Mouse (Mus musculus) lung, postnatal 0 days (tissue): Measurements from ENCODE around the gene Dazap1. TPM values are rescaled to one million over a fixed set of nuclear protein-coding genes. Genes with fewer than 3 reads are reported as not detected.
"Not testable (repeated sequence)": the region's sequence is repeated elsewhere in the genome, so short reads cannot be mapped to it uniquely, and the experiment has no call there.

ENCODE experiments used
- ATAC-seq: fragments of 200-750 bp; cut with Nextera tagmentation; 2 replicates; pipeline ENCODE4 v1.8.0; 2017; ENCODE audit warnings: moderate library complexity
- DNase-seq: peaks from one replicate; pipeline ENCODE4 v3.0.0-alpha.2; 2016; ENCODE audit warnings: low spot score
- H3K27ac ChIP-seq: fragments of 300-500 bp; sonication (generic); 2 replicates; pipeline ENCODE4 v1.5.1; 2014; ENCODE audit warnings: antibody characterized with exemption, mild to moderate bottlenecking, low read length, mixed read lengths
- H3K27me3 ChIP-seq: fragments of 300-500 bp; sonication (generic); replicated peaks from 2 replicates; pipeline ENCODE4 v1.6.1; 2014; ENCODE audit warnings: low read length, mixed read lengths; ENCODE audit not compliant: insufficient read depth
- H3K36me3 ChIP-seq: fragments of 300-500 bp; sonication (generic); 2 replicates; pipeline ENCODE4 v1.6.1; 2014; ENCODE audit warnings: low read length, mixed read lengths; ENCODE audit not compliant: insufficient read depth
- H3K4me1 ChIP-seq: fragments of 300-500 bp; sonication (generic); 2 replicates; pipeline ENCODE4 v1.6.1; 2014; ENCODE audit warnings: antibody characterized with exemption, low read depth, low read length, mixed read lengths; ENCODE audit not compliant: insufficient read depth
- H3K4me2 ChIP-seq: fragments of 300-500 bp; sonication (generic); replicated peaks from 2 replicates; pipeline ENCODE4 v1.6.1; 2014; ENCODE audit warnings: low read depth, mild to moderate bottlenecking, low read length, moderate library complexity, mixed read lengths
- H3K4me3 ChIP-seq: fragments of 300-500 bp; sonication (generic); 2 replicates; pipeline ENCODE4 v1.5.1; 2014; ENCODE audit warnings: low read depth, low read length
- H3K9ac ChIP-seq: fragments of 300-500 bp; sonication (generic); replicated peaks from 2 replicates; pipeline ENCODE4 v1.6.1; 2014; ENCODE audit warnings: low read depth, mild to moderate bottlenecking
- H3K9me3 ChIP-seq: fragments of 300-500 bp; sonication (generic); 2 replicates; pipeline ENCODE4 v1.6.1; 2016; ENCODE audit warnings: low read length, mixed read lengths
- CTCF ChIP-seq: IDR thresholded peaks from 2 replicates; pipeline ENCODE4 v1.5.1; 2016; ENCODE audit warnings: antibody characterized with exemption, mild to moderate bottlenecking
- EP300 ChIP-seq: IDR thresholded peaks from 2 replicates; pipeline ENCODE4 v1.6.1; 2016; ENCODE audit warnings: antibody characterized with exemption, mild to moderate bottlenecking, control low read depth
- WGBS: fragments of 180-500 bp; shearing (Covaris S2); extraction: QIAGEN DNeasy Blood & Tissue Kit; methylation state at CpG from one replicate; pipeline ENCODE4 v1.1.7; 2014; 5-methylcytosine and 5-hydroxymethylcytosine counted together
- polyA plus RNA-seq: library from polyadenylated mRNA; unstranded; fragments of >200 nt; fragmentation: Nextera tagmentation; extraction: Ambion mirVana; gene quantifications from 2 replicates; pipeline ENCODE4 v1.2.1, GENCODE M21; 2015

Dazap1 gene
- 37.8 and 38.1 TPM in 2 replicates for polyA plus RNA-seq

DNA sequence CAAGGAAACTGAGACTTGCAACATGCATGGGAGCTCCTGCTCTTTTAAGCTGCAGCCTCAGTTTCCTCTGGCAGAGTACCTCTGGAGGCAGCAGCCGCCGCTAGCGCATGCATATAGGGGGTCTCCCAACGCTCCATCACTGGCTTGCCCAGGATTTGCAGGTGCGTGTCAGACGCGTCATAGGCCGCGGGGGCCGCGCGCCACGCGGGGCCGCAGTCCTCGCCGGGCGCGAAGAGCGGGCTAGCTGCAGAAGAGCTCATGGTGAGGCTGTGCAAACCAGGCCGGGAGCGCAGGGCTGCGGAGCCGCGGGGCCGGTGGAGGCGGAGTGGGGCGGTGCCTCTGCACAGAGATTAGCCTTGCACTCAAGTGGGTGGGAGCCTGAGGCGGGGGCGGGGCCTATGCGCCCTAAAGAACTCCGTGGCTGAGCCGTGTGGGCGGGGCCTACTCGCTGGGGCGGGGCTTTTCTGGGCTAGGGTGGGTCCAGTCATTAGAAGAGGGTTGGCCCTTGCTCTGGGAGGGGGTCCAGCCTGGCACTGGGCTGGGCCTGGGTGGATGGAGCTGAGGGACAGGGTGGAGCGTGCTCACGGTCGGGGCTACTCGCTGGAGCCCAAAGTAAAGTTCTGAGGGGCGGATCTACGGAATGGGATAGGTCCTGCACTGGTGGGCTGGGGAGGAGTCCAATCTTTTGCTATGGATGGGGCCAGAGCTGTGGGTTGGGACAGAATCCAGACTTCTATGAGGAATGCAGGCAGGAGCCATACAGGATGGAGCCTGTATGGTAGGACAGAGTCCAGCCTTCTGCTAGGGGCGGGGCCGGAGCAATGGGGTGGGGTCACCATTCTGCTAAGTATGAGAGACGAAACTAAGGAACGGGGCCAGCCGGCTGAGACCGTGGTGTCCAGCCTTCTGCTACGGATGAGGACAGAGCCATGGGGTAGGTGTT is at the start of gene Dazap1, which contains the start of gene Gamt:
Dazap1 (plus strand) TSS at position 845 of the 943 bp plus-strand sequence.
Gamt (minus strand) TSS at position 371 of the 943 bp plus-strand sequence.
- H3K36me3 ChIP-seq: peaks cover 11% of the 10 kb centered on the region; the same call in 1 of the 2 replicates
- H3K4me1 ChIP-seq: peaks cover 10% of the 10 kb centered on the region; the same call in 1 of the 2 replicates
- no peak for TF ChIP-seq EP300
- TF ChIP-seq CTCF: no peak
- peak within 1 kb of the TSS; percentile 47 for H3K4me3 ChIP-seq
- peak; percentile 87 for ATAC-seq
- peak within 1 kb of the TSS; percentile 80 for H3K4me2 ChIP-seq
- no peaks in the 10 kb centered on the region for H3K9me3 ChIP-seq
- peak; percentile 98 for DNase-seq
- H3K27me3 ChIP-seq: no peaks in the 10 kb centered on the region
- WGBS: under 1% methylated on average over 44 of the region's 49 CpGs
- peak within 1 kb of the TSS; percentile 59 for H3K9ac ChIP-seq
- peak within 1 kb of the TSS; percentile 98 for H3K27ac ChIP-seq

GRCm38 (mm10) chr10:80211547-80212103 is 49.7 kb upstream of the Dazap1 start:
- not testable (repeated sequence) for H3K4me2 ChIP-seq, H3K4me3 ChIP-seq, H3K9ac ChIP-seq, H3K9me3 ChIP-seq, H3K4me1 ChIP-seq, H3K27me3 ChIP-seq, H3K27ac ChIP-seq, ATAC-seq, H3K36me3 ChIP-seq, DNase-seq
- WGBS: 66% methylated on average over 6 of the region's 7 CpGs

- Histone ChIP-seq H3K36me3 (no peaks in the 10 kb centered on the region), H3K4me3 (no peak overlapping the region), H3K27me3 (no peaks in the 10 kb centered on the region), H3K4me1 (no peaks in the 10 kb centered on the region), H3K4me2 (no peak overlapping the region), H3K9ac (no peak overlapping the region), H3K27ac (no peak overlapping the region), H3K9me3 (no peaks in the 10 kb centered on the region)
- WGBS: 32% methylated on average over 16 of the region's 16 CpGs
- DNase-seq (peak; percentile 28), ATAC-seq (no peak)
- TF ChIP-seq EP300: no peak
- no peak for TF ChIP-seq CTCF
Measured at GRCm38 (mm10) chr10:80215048-80215772, 46.1 kb upstream of the Dazap1 start.

GRCm38 (mm10) chr10:80220676-80221075 is 40.6 kb upstream of the Dazap1 start:
- WGBS: 45% methylated on average over 6 of the region's 9 CpGs
- DNase-seq: no peak
- TF ChIP-seq EP300: no peak
- TF ChIP-seq CTCF: no peak

DNA sequence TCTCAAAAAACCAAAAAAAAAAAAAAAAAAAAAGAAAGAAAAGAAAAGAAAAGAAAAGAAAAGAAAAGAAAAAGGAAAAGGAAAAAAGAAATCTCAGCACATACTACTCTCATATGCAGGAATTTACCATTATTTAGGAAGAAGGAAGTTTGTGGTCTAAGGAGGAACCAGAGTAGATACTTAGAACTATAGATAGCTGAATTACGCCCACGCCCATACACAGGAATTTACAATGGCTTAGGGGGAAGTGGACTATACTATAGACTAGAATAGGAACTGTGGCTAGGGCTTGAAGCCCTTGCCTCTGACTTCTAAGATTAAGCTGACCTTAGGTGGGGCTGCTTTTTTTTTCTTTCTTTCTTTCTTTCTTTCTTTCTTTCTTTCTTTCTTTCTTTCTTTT is 38.1 kb upstream of the Dazap1 start:
- H3K36me3 ChIP-seq, H3K4me2 ChIP-seq, H3K9ac ChIP-seq, H3K9me3 ChIP-seq, H3K4me1 ChIP-seq, H3K27ac ChIP-seq, ATAC-seq, DNase-seq, H3K4me3 ChIP-seq, H3K27me3 ChIP-seq: not testable (repeated sequence)
- 78% methylated on average over 2 of the region's 2 CpGs for WGBS

More at GRCm38 (mm10) chr10:80220676-80221075, 40.6 kb upstream of the Dazap1 start:
- no peak overlapping the region for H3K4me2 ChIP-seq
- H3K4me3 ChIP-seq: no peak overlapping the region
- H3K9me3 ChIP-seq: no peaks in the 10 kb centered on the region
- ATAC-seq: no peak
- no peak overlapping the region for H3K9ac ChIP-seq
- H3K36me3 ChIP-seq: no peaks in the 10 kb centered on the region
- H3K27ac ChIP-seq: no peak overlapping the region
- no peaks in the 10 kb centered on the region; the same call in 1 of the 2 replicates for H3K4me1 ChIP-seq
- no peaks in the 10 kb centered on the region for H3K27me3 ChIP-seq

DNA sequence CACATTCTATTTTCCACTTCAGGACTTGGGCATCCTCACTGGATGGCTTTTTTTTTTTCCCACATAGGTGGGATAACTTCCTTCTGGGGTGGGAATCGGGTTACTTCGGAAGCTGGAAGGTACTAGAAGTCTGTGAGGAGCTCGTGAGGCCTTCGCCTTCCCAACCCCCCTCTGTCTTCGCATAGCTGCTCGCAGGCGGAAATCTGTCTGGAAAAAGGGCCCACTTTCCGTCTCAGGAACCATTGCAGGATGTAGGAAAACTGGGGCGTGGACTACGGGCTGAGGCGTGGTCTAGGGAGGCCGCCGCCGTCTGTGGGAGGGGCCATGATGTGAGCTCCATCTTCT is 35.2 kb upstream of the Dazap1 start:
- no peak for TF ChIP-seq CTCF
- Histone ChIP-seq H3K4me1 (peaks cover 13% of the 10 kb centered on the region), H3K27ac (peak overlapping the region; percentile 78), H3K27me3 (no peaks in the 10 kb centered on the region), H3K4me3 (peak overlapping the region; percentile 56; the same call in 1 of the 2 replicates), H3K4me2 (peak overlapping the region; percentile 77), H3K9me3 (no peaks in the 10 kb centered on the region), H3K9ac (peak overlapping the region; percentile 34; the same call in 1 of the 2 replicates), H3K36me3 (0 out of 2 replicates have a peak, but pooled peaks cover 7% of the 10 kb centered on the region)
- no peak for DNase-seq
- WGBS: 1% methylated on average over 14 of the region's 14 CpGs
- ATAC-seq: no peak
